29 mouse cellular contexts compared by ENCODE assay signal in the genomic region with DNA sequence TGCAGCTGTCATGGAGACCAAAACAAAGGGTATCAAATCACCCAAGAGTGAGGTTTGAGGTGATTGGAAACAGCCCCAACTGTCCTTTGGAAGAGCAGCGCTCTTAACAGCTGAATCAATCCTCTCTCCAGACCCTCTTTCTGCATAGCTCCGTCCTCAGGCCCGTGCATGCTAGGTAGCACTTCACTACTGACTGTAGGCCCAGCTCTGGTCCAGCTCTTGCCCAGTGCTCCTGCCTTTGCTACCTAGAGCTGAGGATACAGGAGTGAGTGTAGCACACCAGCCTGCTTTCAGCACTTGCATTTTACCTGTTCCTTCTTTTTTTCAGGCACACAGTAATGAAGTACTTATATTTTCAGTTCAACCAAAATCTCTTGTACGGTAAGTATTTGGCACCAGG.
"Had no signal": no experiment of that assay in that cellular context is flagged by ENCODE, and none has a peak within 500 bp of the region (broad histone marks: within the 10 kb centered on the region; RNA-seq: fewer than 3 reads in every experiment).

No protein-coding gene starts in this region.

- H3K4me3 ChIP-seq: gastrocnemius, adult 2 months; heart, adult 2 months; heart, embryonic 13.5 days; heart, embryonic 15.5 days; hindbrain, embryonic 10.5 days; hindbrain, embryonic 12.5 days; intestine, embryonic 15.5 days; kidney, embryonic 15.5 days; limb, embryonic 12.5 days; liver, embryonic 13.5 days had no signal

- DNase-seq: gastrocnemius, adult 2 months; gastrocnemius, postnatal 10 days; gastrocnemius, postnatal 25 days; heart, adult 2 months; heart, postnatal 10 days; heart, postnatal 36 days; kidney, adult 18-20 months; kidney, adult 9 months; kidney, postnatal 14 days; kidney, postnatal 36 days; layer of hippocampus, adult 9-11 months; layer of hippocampus, postnatal 36 days; left cerebral cortex, postnatal 4 days; liver; liver, embryonic 13.5 days had no signal

- ATAC-seq: hindbrain, embryonic 16.5 days; inflammation-experienced regulatory T-cells, adult 6 months; intestine, embryonic 15.5 days; intestine, postnatal 0 days had no signal

- H3K27me3 ChIP-seq: heart, embryonic 13.5 days; heart, embryonic 15.5 days; hindbrain, embryonic 12.5 days; intestine, embryonic 15.5 days; kidney, embryonic 15.5 days; limb, embryonic 12.5 days; liver, embryonic 13.5 days had no signal

- H3K27ac ChIP-seq: gastrocnemius, adult 2 months; heart, adult 2 months; heart, embryonic 13.5 days; heart, embryonic 15.5 days; hindbrain, embryonic 10.5 days; hindbrain, embryonic 12.5 days; hindbrain, embryonic 14.5 days; intestine, embryonic 15.5 days; kidney, embryonic 15.5 days; kidney, postnatal 0 days; limb, embryonic 12.5 days; liver, embryonic 13.5 days had no signal

- H3K9ac ChIP-seq: heart, embryonic 13.5 days; heart, embryonic 15.5 days; hindbrain, embryonic 12.5 days; hindbrain, embryonic 14.5 days; intestine, embryonic 15.5 days; kidney, embryonic 15.5 days; limb, embryonic 12.5 days; liver, embryonic 13.5 days had no signal

- H3K9me3 ChIP-seq: heart, embryonic 13.5 days; heart, embryonic 15.5 days; hindbrain, embryonic 12.5 days; intestine, embryonic 15.5 days; kidney, embryonic 15.5 days; liver, embryonic 13.5 days had no signal

- H3K4me2 ChIP-seq: heart, embryonic 11.5 days; heart, embryonic 13.5 days; heart, embryonic 15.5 days; hindbrain, embryonic 12.5 days; hindbrain, embryonic 14.5 days; intestine, embryonic 15.5 days; kidney, embryonic 15.5 days; limb, embryonic 12.5 days; liver, embryonic 11.5 days; liver, embryonic 13.5 days had no signal

- H3K4me1 ChIP-seq: heart, embryonic 13.5 days; heart, embryonic 15.5 days; hindbrain, embryonic 10.5 days; hindbrain, embryonic 12.5 days; intestine, embryonic 15.5 days; kidney, embryonic 15.5 days; limb, embryonic 12.5 days; liver, embryonic 13.5 days had no signal
